Mouse (Mus musculus): Measurements from ENCODE around the gene Gpx5. TPM values are rescaled to one million over a fixed set of nuclear protein-coding genes. Genes with fewer than 3 reads are reported as not detected.
"Not testable (repeated sequence)": the region's sequence is repeated elsewhere in the genome, so short reads cannot be mapped to it uniquely, and the experiment has no call there.

The Gpx5 gene
- polyA plus RNA-seq, 1 experiment: not detected

GRCm38 (mm10) chr13:21250074-21250681 lies 42.4 kb downstream of the Gpx5 start:
- 82% methylated on average over 9 of the region's 9 CpGs for WGBS
- H3K27me3 ChIP-seq (ENCODE audit: control insufficient read depth, insufficient read depth, low read length): peaks cover 1% of the 10 kb centered on the region; the same call in 1 of the 2 replicates
- H3K4me1 ChIP-seq (replicated peaks; ENCODE audit: control insufficient read depth, insufficient read depth, low read length): no peaks in the 10 kb centered on the region
- no peak overlapping the region for H3K27ac ChIP-seq (ENCODE audit: control insufficient read depth, insufficient read depth, low read length)
- no peak for DNase-seq
- H3K4me3 ChIP-seq (ENCODE audit: control insufficient read depth, insufficient read depth, low read length): no peak overlapping the region
- TF ChIP-seq CTCF (IDR thresholded peaks at IDR 0.05; ENCODE audit: borderline replicate concordance, control insufficient read depth, extremely low read depth, insufficient read depth, low read length, poor library complexity): no peak
- TF ChIP-seq POLR2A (IDR thresholded peaks at IDR 0.05; ENCODE audit: control insufficient read depth, extremely low read depth, insufficient read depth, low read length, poor library complexity): no peak
- H3K36me3 ChIP-seq (ENCODE audit: control insufficient read depth, insufficient read depth, low read length): no peaks in the 10 kb centered on the region

GRCm38 (mm10) chr13:21249022-21249421 lies 43.5 kb downstream of the Gpx5 start:
- TF ChIP-seq CTCF (IDR thresholded peaks at IDR 0.05; ENCODE audit: borderline replicate concordance, control insufficient read depth, extremely low read depth, insufficient read depth, low read length, poor library complexity): no peak
- TF ChIP-seq POLR2A (IDR thresholded peaks at IDR 0.05; ENCODE audit: control insufficient read depth, extremely low read depth, insufficient read depth, low read length, poor library complexity): no peak
- Histone ChIP-seq H3K36me3 (ENCODE audit: control insufficient read depth, insufficient read depth, low read length) (no peaks in the 10 kb centered on the region), H3K27ac (ENCODE audit: control insufficient read depth, insufficient read depth, low read length) (no peak overlapping the region), H3K4me1 (replicated peaks; ENCODE audit: control insufficient read depth, insufficient read depth, low read length) (no peaks in the 10 kb centered on the region), H3K27me3 (ENCODE audit: control insufficient read depth, insufficient read depth, low read length) (no peaks in the 10 kb centered on the region), H3K4me3 (ENCODE audit: control insufficient read depth, insufficient read depth, low read length) (no peak overlapping the region)
- DNase-seq: no peak
- WGBS: 40% methylated on average over 4 of the region's 4 CpGs

- DNase-seq: no peak
- no peak overlapping the region for H3K27ac ChIP-seq (ENCODE audit: control insufficient read depth, insufficient read depth, low read length)
- H3K4me3 ChIP-seq (ENCODE audit: control insufficient read depth, insufficient read depth, low read length): no peak overlapping the region
- H3K36me3 ChIP-seq (ENCODE audit: control insufficient read depth, insufficient read depth, low read length): no peaks in the 10 kb centered on the region
- TF ChIP-seq CTCF (IDR thresholded peaks at IDR 0.05; ENCODE audit: borderline replicate concordance, control insufficient read depth, extremely low read depth, insufficient read depth, low read length, poor library complexity) (no peak), POLR2A (IDR thresholded peaks at IDR 0.05; ENCODE audit: control insufficient read depth, extremely low read depth, insufficient read depth, low read length, poor library complexity) (no peak)
- peaks cover 3% of the 10 kb centered on the region; the same call in 1 of the 2 replicates for H3K27me3 ChIP-seq (ENCODE audit: control insufficient read depth, insufficient read depth, low read length)
- 89% methylated on average over 2 of the region's 2 CpGs for WGBS
- H3K4me1 ChIP-seq (replicated peaks; ENCODE audit: control insufficient read depth, insufficient read depth, low read length): peaks cover 3% of the 10 kb centered on the region; the same call in 1 of the 2 replicates
Observed at GRCm38 (mm10) chr13:21246276-21246675, 46.3 kb downstream of the Gpx5 start.

GRCm38 (mm10) chr13:21244967-21245366 lies 47.6 kb downstream of the Gpx5 start:
- H3K27me3 ChIP-seq (ENCODE audit: control insufficient read depth, insufficient read depth, low read length); DNase-seq; H3K27ac ChIP-seq (ENCODE audit: control insufficient read depth, insufficient read depth, low read length); H3K36me3 ChIP-seq (ENCODE audit: control insufficient read depth, insufficient read depth, low read length); H3K4me3 ChIP-seq (ENCODE audit: control insufficient read depth, insufficient read depth, low read length); H3K4me1 ChIP-seq (replicated peaks; ENCODE audit: control insufficient read depth, insufficient read depth, low read length): not testable (repeated sequence)
- WGBS: 66% methylated on average over 1 of the region's 1 CpGs

- no peaks in the 10 kb centered on the region for H3K36me3 ChIP-seq (ENCODE audit: control insufficient read depth, insufficient read depth, low read length)
- peaks cover 3% of the 10 kb centered on the region; the same call in 1 of the 2 replicates for H3K4me1 ChIP-seq (replicated peaks; ENCODE audit: control insufficient read depth, insufficient read depth, low read length)
- peaks cover 3% of the 10 kb centered on the region; the same call in 1 of the 2 replicates for H3K27me3 ChIP-seq (ENCODE audit: control insufficient read depth, insufficient read depth, low read length)
- WGBS: 62% methylated on average over 5 of the region's 5 CpGs
- no peak for DNase-seq
- no peak overlapping the region for H3K4me3 ChIP-seq (ENCODE audit: control insufficient read depth, insufficient read depth, low read length)
- H3K27ac ChIP-seq (ENCODE audit: control insufficient read depth, insufficient read depth, low read length): no peak overlapping the region
- TF ChIP-seq POLR2A (IDR thresholded peaks at IDR 0.05; ENCODE audit: control insufficient read depth, extremely low read depth, insufficient read depth, low read length, poor library complexity): no peak
- no peak for TF ChIP-seq CTCF (IDR thresholded peaks at IDR 0.05; ENCODE audit: borderline replicate concordance, control insufficient read depth, extremely low read depth, insufficient read depth, low read length, poor library complexity)
Observed at GRCm38 (mm10) chr13:21244089-21244488, 48.4 kb downstream of the Gpx5 start.

- Histone ChIP-seq H3K36me3 (ENCODE audit: control insufficient read depth, insufficient read depth, low read length) (no peaks in the 10 kb centered on the region), H3K27ac (ENCODE audit: control insufficient read depth, insufficient read depth, low read length) (no peak overlapping the region), H3K4me1 (replicated peaks; ENCODE audit: control insufficient read depth, insufficient read depth, low read length) (peaks cover 3% of the 10 kb centered on the region; the same call in 1 of the 2 replicates), H3K4me3 (ENCODE audit: control insufficient read depth, insufficient read depth, low read length) (no peak overlapping the region), H3K27me3 (ENCODE audit: control insufficient read depth, insufficient read depth, low read length) (peaks cover 3% of the 10 kb centered on the region; the same call in 1 of the 2 replicates)
- no peak for DNase-seq
- 15% methylated on average over 13 of the region's 13 CpGs for WGBS
- TF ChIP-seq POLR2A (IDR thresholded peaks at IDR 0.05; ENCODE audit: control insufficient read depth, extremely low read depth, insufficient read depth, low read length, poor library complexity) (no peak), CTCF (IDR thresholded peaks at IDR 0.05; ENCODE audit: borderline replicate concordance, control insufficient read depth, extremely low read depth, insufficient read depth, low read length, poor library complexity) (no peak)
Observed at GRCm38 (mm10) chr13:21243196-21243595, 49.3 kb downstream of the Gpx5 start.

Measured in thymus, adult 2 months (tissue).